Mouse (Mus musculus) large intestine, adult 2 months (tissue): ENCODE results near the gene Nhsl1. TPM values are rescaled to one million over a fixed set of nuclear protein-coding genes. Genes with fewer than 3 reads are reported as not detected.

Experiments
- DNase-seq: peaks from one replicate; pipeline ENCODE4 v3.0.0-alpha.2; 2012; ENCODE audit warnings: low read depth, low spot score
- WGBS: fragments of 180-500 bp; shearing (Covaris S2); methylation state at CpG from one replicate; pipeline ENCODE4 v1.1.7; 2018; 5-methylcytosine and 5-hydroxymethylcytosine counted together
- polyA plus RNA-seq: library from polyadenylated mRNA; depleted of rRNA; stranded (reverse); fragments of >200 nt; gene quantifications from 2 replicates; pipeline ENCODE4 v1.2.3, GENCODE M21; 2012; rRNA removed

The Nhsl1 gene
- polyA plus RNA-seq, 1 experiment = 20.9 TPM

- no peak for DNase-seq
- WGBS = 29% methylated on average over 2 of the region's 2 CpGs
Measured at GRCm38 (mm10) chr10:18572581-18572980, 253.8 kb downstream of the Nhsl1 start.

Other genes with a start within 250 kb of the Nhsl1 start
- not detected in 2 replicates for gene Ect2l, start 108.1 kb upstream of the Nhsl1 start, polyA plus RNA-seq
- gene Ccdc28a, start 84.0 kb upstream of the Nhsl1 start, polyA plus RNA-seq = 25.0 and 40.3 TPM in 2 replicates
- gene Hebp2, start 227.1 kb downstream of the Nhsl1 start, polyA plus RNA-seq = 1.2 and 2.6 TPM in 2 replicates